Mouse (Mus musculus) ES-Bruce4 (cell line): ENCODE measurements around the gene Pnpla2.

Experiments
- CTCF ChIP-seq: IDR thresholded peaks from one replicate; pipeline ENCODE4 v1.8.1; 2011; ENCODE audit warnings: low read depth, low read length
- POLR2A ChIP-seq: IDR thresholded peaks from one replicate; pipeline ENCODE4 v1.8.1; 2011; ENCODE audit warnings: low read length; ENCODE audit not compliant: insufficient read depth

DNA sequence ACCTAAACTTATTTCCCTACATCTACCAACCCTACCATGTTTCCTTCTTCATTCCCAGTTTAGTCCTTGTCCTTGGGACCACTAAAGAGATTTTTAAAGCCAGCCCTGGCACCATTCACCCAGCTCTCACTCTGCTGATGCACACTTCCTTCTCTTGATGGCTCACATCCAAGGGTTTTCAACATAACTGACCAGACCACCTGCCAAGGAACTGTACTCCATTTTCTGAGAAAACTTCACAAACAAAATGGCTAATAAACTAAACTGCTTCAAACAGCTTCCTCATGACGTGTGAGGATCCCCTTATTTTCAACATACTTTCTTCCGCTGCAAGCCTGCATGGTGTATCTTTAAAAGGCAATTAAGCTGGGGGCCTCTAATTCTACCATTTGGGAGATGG, 1.4 kb upstream of the Pnpla2 start:
- TF ChIP-seq CTCF (no peak), POLR2A (no peak)
